Mouse (Mus musculus): ENCODE measurements around the gene Ephx1.

GRCm38 (mm10) chr1:180965786-180966185, 54.9 kb downstream of the Ephx1 start:
- TF ChIP-seq CTCF (IDR thresholded peaks at IDR 0.05; ENCODE audit: low read depth): no peak
- TF ChIP-seq EP300 (IDR thresholded peaks at IDR 0.05; ENCODE audit: low read depth): no peak
